Mouse (Mus musculus): Measurements from ENCODE around the gene Tmem248.

- no peak for TF ChIP-seq MYOG (IDR thresholded peaks at IDR 0.05; ENCODE audit: control insufficient read depth, extremely low read depth, insufficient read length)
- TF ChIP-seq CEBPB (IDR thresholded peaks at IDR 0.05; ENCODE audit: low read depth): no peak
- no peak for TF ChIP-seq CTCF (IDR thresholded peaks at IDR 0.05; ENCODE audit: control insufficient read depth, insufficient read depth, insufficient read length)
- no peak for TF ChIP-seq FOSL1 (IDR thresholded peaks at IDR 0.05; ENCODE audit: insufficient read depth, low read length, poor library complexity, severe bottlenecking)
- no peak for TF ChIP-seq MYOD1 (IDR thresholded peaks at IDR 0.05; ENCODE audit: control insufficient read depth, insufficient read length, low read depth)
- TF ChIP-seq USF1 (IDR thresholded peaks at IDR 0.05; ENCODE audit: low read depth): no peak
These were observed 24.5 kb downstream of the Tmem248 start for GRCm38 (mm10) chr5:130241426-130241825.
